Mouse (Mus musculus) liver, embryonic 14.5 days (tissue): ENCODE measurements around the gene Mok. TPM values are rescaled to one million over a fixed set of nuclear protein-coding genes. Genes with fewer than 3 reads are reported as not detected.

Experiments
- ATAC-seq: fragments of 200-750 bp; cut with Nextera tagmentation; 2 replicates; pipeline ENCODE4 v1.8.0; 2017; ENCODE audit warnings: moderate number of reproducible peaks, mild to moderate bottlenecking, moderate library complexity; ENCODE audit not compliant: insufficient read depth
- DNase-seq, 3 experiments: peaks; one replicate each; pipeline ENCODE4 v3.0.0-alpha.2; 2012 to 2013; ENCODE audit warnings: low read depth in 3 of 3, low spot score in 3 of 3
- H3K27ac ChIP-seq: fragments of 300-500 bp; sonication (generic); 2 replicates; pipeline ENCODE4 v1.5.1; 2014; ENCODE audit warnings: moderate library complexity, mild to moderate bottlenecking, control low read depth, inconsistent platforms
- H3K27me3 ChIP-seq: fragments of 300-500 bp; sonication (generic); 2 replicates; pipeline ENCODE4 v1.6.1; 2014; ENCODE audit warnings: mild to moderate bottlenecking, low read length, moderate library complexity; ENCODE audit not compliant: control insufficient read depth, insufficient read depth
- H3K36me3 ChIP-seq: fragments of 300-500 bp; sonication (generic); replicated peaks from 2 replicates; pipeline ENCODE4 v1.6.1; 2014; ENCODE audit warnings: low read depth; ENCODE audit not compliant: control insufficient read depth, insufficient read depth
- H3K4me1 ChIP-seq, 2 experiments: fragments of 200-500 bp in 1 of 2; fragments of 300-500 bp in 1 of 2; sonication (generic) in 1 of 2; replicated peaks; 2 replicates each; pipeline ENCODE4 v1.6.1; 2012 to 2014; ENCODE audit warnings: antibody characterized with exemption in 1 of 2, inconsistent platforms in 1 of 2, low read length in 1 of 2; ENCODE audit not compliant: control insufficient read depth in 2 of 2, insufficient read depth in 2 of 2
- H3K4me2 ChIP-seq: fragments of 300-500 bp; sonication (generic); 2 replicates; pipeline ENCODE4 v1.6.1; 2014; ENCODE audit warnings: low read depth, mild to moderate bottlenecking, control low read depth, moderate library complexity
- H3K4me3 ChIP-seq, 2 experiments: fragments of 200-500 bp in 1 of 2; fragments of 300-500 bp in 1 of 2; sonication (generic) in 1 of 2; 2 replicates each; pipeline ENCODE4 v1.5.1; 2012 to 2014; ENCODE audit warnings: low read depth in 2 of 2, low read length in 2 of 2, mild to moderate bottlenecking in 2 of 2, control low read depth in 1 of 2, inconsistent platforms in 1 of 2, moderate library complexity in 1 of 2; ENCODE audit not compliant: insufficient read depth in 1 of 2
- H3K9ac ChIP-seq: fragments of 300-500 bp; sonication (generic); replicated peaks from 2 replicates; pipeline ENCODE4 v1.6.1; 2014; ENCODE audit warnings: mild to moderate bottlenecking, control low read depth, moderate library complexity
- H3K9me3 ChIP-seq: fragments of 300-500 bp; sonication (generic); 2 replicates; pipeline ENCODE4 v1.6.1; 2016; ENCODE audit warnings: low read length, mixed read lengths; ENCODE audit not compliant: control insufficient read depth
- CTCF ChIP-seq: IDR thresholded peaks from 2 replicates; pipeline ENCODE4 v1.5.1; 2016; ENCODE audit warnings: antibody characterized with exemption, low read depth, control low read depth
- EP300 ChIP-seq: IDR thresholded peaks from 2 replicates; pipeline ENCODE4 v1.6.1; 2016; ENCODE audit warnings: antibody characterized with exemption, low read depth
- WGBS: fragments of 180-500 bp; shearing (Covaris S2); extraction: QIAGEN DNeasy Blood & Tissue Kit; methylation state at CpG from one replicate; pipeline ENCODE4 v1.1.7; 2014; ENCODE audit not compliant: insufficient replicate concordance; 5-methylcytosine and 5-hydroxymethylcytosine counted together
- polyA plus RNA-seq, 2 experiments: library from polyadenylated mRNA; depleted of rRNA in 1 of 2; stranded (reverse) in 1 of 2; unstranded in 1 of 2; fragments of >200 nt; fragmentation: Nextera tagmentation in 1 of 2; extraction: Ambion mirVana in 1 of 2; gene quantifications; 2 replicates each; pipeline versions ENCODE4 v1.2.1 to v1.2.3; 2012 to 2014

Mok gene
- polyA plus RNA-seq, 2 experiments, result 0.18 to 0.23 TPM

DNA sequence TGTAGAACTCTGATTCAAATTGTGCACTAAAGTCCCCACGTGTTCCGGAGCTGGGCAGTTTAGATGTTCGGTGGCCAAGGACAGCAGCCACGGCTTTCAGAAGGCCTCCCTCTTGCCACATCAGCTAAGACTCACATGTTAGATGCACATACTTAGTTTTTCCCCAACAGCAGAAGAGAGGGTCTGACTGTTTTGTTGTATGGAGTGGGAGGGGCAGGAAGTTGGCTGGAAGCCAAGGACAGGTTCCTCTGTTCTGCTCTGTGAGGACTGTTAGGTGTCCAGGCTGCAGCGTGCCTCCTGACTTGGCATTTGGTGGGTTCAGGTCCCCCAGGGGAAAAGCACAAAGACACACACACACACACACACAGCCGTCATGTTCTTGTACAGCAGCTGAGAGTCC lies 45.7 kb downstream of the Mok start:
- TF ChIP-seq EP300 (no peak), CTCF (no peak)
- H3K4me3 ChIP-seq, result no peak overlapping the region
- H3K36me3 ChIP-seq, result no peaks in the 10 kb centered on the region
- no peak overlapping the region for H3K4me2 ChIP-seq
- ATAC-seq (no peak), DNase-seq (no peak)
- no peaks in the 10 kb centered on the region for H3K4me1 ChIP-seq
- H3K9me3 ChIP-seq, result no peaks in the 10 kb centered on the region
- H3K9ac ChIP-seq, result no peak overlapping the region
- H3K27me3 ChIP-seq, result no peaks in the 10 kb centered on the region
- 75% methylated on average over 6 of the region's 6 CpGs for WGBS
- H3K27ac ChIP-seq, result no peak overlapping the region

- 78% methylated on average over 8 of the region's 8 CpGs for WGBS
- no peaks in the 10 kb centered on the region for H3K27me3 ChIP-seq
- H3K4me1 ChIP-seq, result no peaks in the 10 kb centered on the region
- DNase-seq, result no peak
- TF ChIP-seq EP300 (no peak), CTCF (no peak)
- no peak for ATAC-seq
- H3K4me2 ChIP-seq, result no peak overlapping the region
- no peak overlapping the region for H3K9ac ChIP-seq
- H3K9me3 ChIP-seq, result no peaks in the 10 kb centered on the region
- H3K36me3 ChIP-seq, result no peaks in the 10 kb centered on the region
- H3K4me3 ChIP-seq, result no peak overlapping the region
- H3K27ac ChIP-seq, result no peak overlapping the region
These were observed 49.7 kb downstream of the Mok start for GRCm38 (mm10) chr12:110791026-110791425.

DNA sequence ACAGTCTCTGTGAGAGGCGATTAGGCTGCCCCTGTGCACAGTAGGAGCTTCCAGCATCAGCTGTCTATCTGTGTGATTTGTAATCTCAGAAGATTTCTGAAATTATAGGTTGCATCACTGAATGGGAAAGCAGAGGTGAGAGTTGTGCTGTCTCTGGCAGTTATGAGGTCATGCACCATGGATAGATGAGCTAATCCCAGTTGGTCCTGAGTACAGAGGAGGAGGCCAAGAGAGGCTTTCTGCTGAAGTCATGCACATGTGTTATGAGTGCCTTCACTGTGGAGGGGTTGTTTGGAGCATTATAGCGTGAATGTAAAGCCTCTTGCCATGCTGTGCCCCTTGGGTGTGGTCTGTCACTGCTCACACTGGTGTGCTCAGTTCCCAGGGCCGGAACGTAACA lies 50.2 kb downstream of the Mok start:
- Histone ChIP-seq H3K4me3 (no peak overlapping the region), H3K9ac (no peak overlapping the region), H3K27me3 (no peaks in the 10 kb centered on the region), H3K4me1 (no peaks in the 10 kb centered on the region), H3K9me3 (no peaks in the 10 kb centered on the region), H3K27ac (no peak overlapping the region), H3K4me2 (no peak overlapping the region), H3K36me3 (no peaks in the 10 kb centered on the region)
- ATAC-seq (no peak), DNase-seq (no peak)
- WGBS, result 82% methylated on average over 4 of the region's 4 CpGs
- no peak for TF ChIP-seq CTCF
- no peak for TF ChIP-seq EP300

GRCm38 (mm10) chr12:110786243-110786642 lies 54.5 kb downstream of the Mok start:
- peaks cover 10 to 12% of the 10 kb centered on the region in 2 experiments; a peak in 3 of 4 replicates for H3K4me1 ChIP-seq
- DNase-seq (no peak), ATAC-seq (no peak)
- no peaks in the 10 kb centered on the region for H3K27me3 ChIP-seq
- H3K4me2 ChIP-seq, result no peak overlapping the region
- no peak overlapping the region for H3K27ac ChIP-seq
- H3K9me3 ChIP-seq, result no peaks in the 10 kb centered on the region
- no peak for TF ChIP-seq EP300
- TF ChIP-seq CTCF, result no peak
- no peak overlapping the region for H3K9ac ChIP-seq
- 71% methylated on average over 4 of the region's 4 CpGs for WGBS
- H3K4me3 ChIP-seq, result no peak overlapping the region
- peaks cover 2% of the 10 kb centered on the region for H3K36me3 ChIP-seq

GRCm38 (mm10) chr12:110784211-110784610 lies 56.5 kb downstream of the Mok start:
- Histone ChIP-seq H3K4me1 (peaks cover 10 to 12% of the 10 kb centered on the region in 2 experiments; a peak in 3 of 4 replicates), H3K9me3 (no peaks in the 10 kb centered on the region), H3K27ac (no peak overlapping the region), H3K27me3 (no peaks in the 10 kb centered on the region), H3K36me3 (peaks cover 5% of the 10 kb centered on the region), H3K4me3 (no peak overlapping the region), H3K9ac (no peak overlapping the region), H3K4me2 (no peak overlapping the region)
- TF ChIP-seq CTCF (no peak), EP300 (no peak)
- no peak for DNase-seq
- ATAC-seq, result no peak
- 83% methylated on average over 2 of the region's 2 CpGs for WGBS
